Mouse (Mus musculus) stomach, postnatal 0 days (tissue): ENCODE results near the gene Parp12. TPM values are rescaled to one million over a fixed set of nuclear protein-coding genes. Genes with fewer than 3 reads are reported as not detected.

Experiments used
- ATAC-seq: fragments of 200-750 bp; cut with Nextera tagmentation; 2 replicates; pipeline ENCODE4 v1.8.0; 2017; ENCODE audit not compliant: low FRiP score, low TSS enrichment
- DNase-seq: peaks from one replicate; pipeline ENCODE4 v3.0.0-alpha.2; 2016; ENCODE audit warnings: low spot score
- H3K27ac ChIP-seq: fragments of 300-500 bp; sonication (generic); replicated peaks from 2 replicates; pipeline ENCODE4 v1.5.1; 2014; ENCODE audit warnings: mild to moderate bottlenecking, control low read depth
- H3K27me3 ChIP-seq: fragments of 300-500 bp; sonication (generic); 2 replicates; pipeline ENCODE4 v1.6.1; 2014; ENCODE audit warnings: low read length; ENCODE audit not compliant: control insufficient read depth, insufficient read depth
- H3K36me3 ChIP-seq: fragments of 300-500 bp; sonication (generic); 2 replicates; pipeline ENCODE4 v1.6.1; 2014; ENCODE audit warnings: low read length, mixed read lengths; ENCODE audit not compliant: control insufficient read depth, insufficient read depth
- H3K4me1 ChIP-seq: fragments of 300-500 bp; sonication (generic); replicated peaks from 2 replicates; pipeline ENCODE4 v1.6.1; 2014; ENCODE audit warnings: antibody characterized with exemption; ENCODE audit not compliant: control insufficient read depth, insufficient read depth
- H3K4me2 ChIP-seq: fragments of 300-500 bp; sonication (generic); replicated peaks from 2 replicates; pipeline ENCODE4 v1.6.1; 2014; ENCODE audit warnings: low read depth, mild to moderate bottlenecking, control low read depth, moderate library complexity
- H3K4me3 ChIP-seq: fragments of 300-500 bp; sonication (generic); 2 replicates; pipeline ENCODE4 v1.5.1; 2014; ENCODE audit warnings: low read depth, low read length, control low read depth
- H3K9ac ChIP-seq: fragments of 300-500 bp; sonication (generic); 2 replicates; pipeline ENCODE4 v1.6.1; 2014; ENCODE audit warnings: mild to moderate bottlenecking, low read length, control low read depth, mixed read lengths
- H3K9me3 ChIP-seq: fragments of 300-500 bp; sonication (generic); 2 replicates; pipeline ENCODE4 v1.6.1; 2016; ENCODE audit warnings: low read length; ENCODE audit not compliant: control insufficient read depth
- CTCF ChIP-seq: IDR thresholded peaks from 2 replicates; pipeline ENCODE4 v1.5.1; 2016; ENCODE audit warnings: antibody characterized with exemption, low read depth, mild to moderate bottlenecking, moderate library complexity
- EP300 ChIP-seq: optimal IDR thresholded peaks from 2 replicates; pipeline ENCODE3; 2016; ENCODE audit warnings: antibody characterized with exemption
- WGBS: fragments of 180-500 bp; shearing (Covaris S2); extraction: QIAGEN DNeasy Blood & Tissue Kit; methylation state at CpG from one replicate; pipeline ENCODE4 v1.1.7; 2014; 5-methylcytosine and 5-hydroxymethylcytosine counted together
- polyA plus RNA-seq: library from polyadenylated mRNA; unstranded; fragments of >200 nt; fragmentation: Nextera tagmentation; extraction: Ambion mirVana; gene quantifications from 2 replicates; pipeline ENCODE4 v1.2.1, GENCODE M21; 2015

The Parp12 gene
- polyA plus RNA-seq, 1 experiment from 2014 or later = 10.1 TPM

- TF ChIP-seq EP300 = no peak
- no peak for TF ChIP-seq CTCF
- no peak overlapping the region for H3K27ac ChIP-seq
- no peaks in the 10 kb centered on the region for H3K9me3 ChIP-seq
- no peak overlapping the region for H3K9ac ChIP-seq
- no peak overlapping the region for H3K4me3 ChIP-seq
- no peak overlapping the region for H3K4me2 ChIP-seq
- H3K27me3 ChIP-seq = no peaks in the 10 kb centered on the region
- no peaks in the 10 kb centered on the region for H3K4me1 ChIP-seq
- DNase-seq = no peak
- no peaks in the 10 kb centered on the region for H3K36me3 ChIP-seq
- no peak for ATAC-seq
These were observed 6.6 kb upstream of the Parp12 start for GRCm38 (mm10) chr6:39124719-39125118.

- no peaks in the 10 kb centered on the region for H3K27me3 ChIP-seq
- H3K4me2 ChIP-seq = no peak overlapping the region
- no peak for DNase-seq
- 30% methylated on average over 3 of the region's 3 CpGs for WGBS
- no peaks in the 10 kb centered on the region for H3K9me3 ChIP-seq
- no peak overlapping the region for H3K9ac ChIP-seq
- no peak for ATAC-seq
- no peaks in the 10 kb centered on the region for H3K36me3 ChIP-seq
- H3K4me3 ChIP-seq = no peak overlapping the region
- no peak overlapping the region for H3K27ac ChIP-seq
- no peaks in the 10 kb centered on the region for H3K4me1 ChIP-seq
- TF ChIP-seq CTCF = peak; percentile 32
- TF ChIP-seq EP300 = no peak
These were observed 2.5 kb upstream of the Parp12 start for GRCm38 (mm10) chr6:39120685-39121084.

GRCm38 (mm10) chr6:39118456-39118881 is 320 bp upstream of the Parp12 start:
- ATAC-seq (peak; percentile 53), DNase-seq (no peak)
- H3K4me3 ChIP-seq = peak overlapping the region; percentile 90
- peak overlapping the region; percentile 90 for H3K27ac ChIP-seq
- H3K4me1 ChIP-seq = no peaks in the 10 kb centered on the region
- peak overlapping the region; percentile 72 for H3K4me2 ChIP-seq
- H3K27me3 ChIP-seq = no peaks in the 10 kb centered on the region
- WGBS = 11% methylated on average over 49 of the region's 49 CpGs
- H3K36me3 ChIP-seq = no peaks in the 10 kb centered on the region
- H3K9ac ChIP-seq = peak overlapping the region; percentile 96
- H3K9me3 ChIP-seq = no peaks in the 10 kb centered on the region
- TF ChIP-seq EP300 (no peak), CTCF (no peak)

- ATAC-seq = 0 out of 2 replicates have a peak, but pooled peaks have one; percentile 13
- Histone ChIP-seq H3K27me3 (no peaks in the 10 kb centered on the region), H3K4me2 (no peak overlapping the region), H3K27ac (no peak overlapping the region), H3K36me3 (0 out of 2 replicates have a peak, but pooled peaks cover 2% of the 10 kb centered on the region), H3K9ac (no peak overlapping the region), H3K4me1 (no peaks in the 10 kb centered on the region), H3K4me3 (no peak overlapping the region), H3K9me3 (no peaks in the 10 kb centered on the region)
- TF ChIP-seq EP300 (no peak), CTCF (no peak)
- WGBS = 88% methylated on average over 1 of the region's 1 CpGs
- DNase-seq = no peak
These were observed 2.7 kb downstream of the Parp12 start for GRCm38 (mm10) chr6:39115438-39115837.

GRCm38 (mm10) chr6:39113141-39113540 is 5.0 kb downstream of the Parp12 start:
- WGBS = 87% methylated on average over 3 of the region's 3 CpGs
- H3K4me3 ChIP-seq = no peak overlapping the region

GRCm38 (mm10) chr6:39112701-39113100 is 5.4 kb downstream of the Parp12 start:
- Histone ChIP-seq H3K4me2 (no peak overlapping the region), H3K9me3 (no peaks in the 10 kb centered on the region), H3K4me1 (no peaks in the 10 kb centered on the region), H3K27ac (no peak overlapping the region), H3K4me3 (no peak overlapping the region), H3K36me3 (peaks cover 5% of the 10 kb centered on the region; the same call in 1 of the 2 replicates), H3K9ac (no peak overlapping the region), H3K27me3 (no peaks in the 10 kb centered on the region)
- ATAC-seq = no peak
- DNase-seq = no peak
- TF ChIP-seq CTCF = no peak
- no peak for TF ChIP-seq EP300
- WGBS = 92% methylated on average over 3 of the region's 3 CpGs

More at GRCm38 (mm10) chr6:39113141-39113540, 5.0 kb downstream of the Parp12 start:
- no peaks in the 10 kb centered on the region for H3K27me3 ChIP-seq
- H3K4me2 ChIP-seq = no peak overlapping the region
- DNase-seq (no peak), ATAC-seq (no peak)
- peaks cover 5% of the 10 kb centered on the region; the same call in 1 of the 2 replicates for H3K36me3 ChIP-seq
- H3K27ac ChIP-seq = no peak overlapping the region
- H3K9ac ChIP-seq = no peak overlapping the region
- TF ChIP-seq CTCF (no peak), EP300 (no peak)
- no peaks in the 10 kb centered on the region for H3K4me1 ChIP-seq
- H3K9me3 ChIP-seq = no peaks in the 10 kb centered on the region
